Mouse (Mus musculus) 416B (cell line): Measurements from ENCODE around the gene Mdh2.

Source experiments
- DNase-seq: peaks from one replicate; pipeline ENCODE4 v3.0.0; 2011; ENCODE audit warnings: low read depth

Gene Mdh2

GRCm38 (mm10) chr5:135778471-135779445, at the start of gene Mdh2:
Gene Mdh2, plus strand, starts transcription at chr5:135778480.
- peak; percentile 100 for DNase-seq

- no peak for DNase-seq
These were observed 48.9 kb upstream of the Mdh2 start for GRCm38 (mm10) chr5:135729351-135729750.

- no peak for DNase-seq
These were observed 48.0 kb upstream of the Mdh2 start for GRCm38 (mm10) chr5:135730278-135730677.

- no peak for DNase-seq
These were observed 47.4 kb upstream of the Mdh2 start for GRCm38 (mm10) chr5:135730916-135731315.

- no peak for DNase-seq
These were observed 47.0 kb upstream of the Mdh2 start for GRCm38 (mm10) chr5:135731322-135731721.

GRCm38 (mm10) chr5:135733071-135733470, 45.2 kb upstream of the Mdh2 start:
- DNase-seq, result no peak

GRCm38 (mm10) chr5:135734057-135734680, 44.1 kb upstream of the Mdh2 start:
- no peak for DNase-seq

- no peak for DNase-seq
These were observed 42.5 kb upstream of the Mdh2 start for GRCm38 (mm10) chr5:135735741-135736140.

GRCm38 (mm10) chr5:135736544-135736943, 41.7 kb upstream of the Mdh2 start:
- no peak for DNase-seq

- no peak for DNase-seq
These were observed 41.1 kb upstream of the Mdh2 start for GRCm38 (mm10) chr5:135737154-135737553.

GRCm38 (mm10) chr5:135738266-135738665, 40.0 kb upstream of the Mdh2 start:
- DNase-seq, result no peak

GRCm38 (mm10) chr5:135742156-135742555, 36.1 kb upstream of the Mdh2 start:
- no peak for DNase-seq

GRCm38 (mm10) chr5:135742941-135743740, 35.1 kb upstream of the Mdh2 start:
- DNase-seq, result peak; percentile 75

GRCm38 (mm10) chr5:135743741-135744609, 34.3 kb upstream of the Mdh2 start, which contains the start of gene Tmem120a:
Gene Tmem120a, minus strand, starts transcription at chr5:135744448.
- peak; percentile 91 for DNase-seq

GRCm38 (mm10) chr5:135744742-135745141, 33.5 kb upstream of the Mdh2 start:
- no peak for DNase-seq

GRCm38 (mm10) chr5:135751041-135751440, 27.2 kb upstream of the Mdh2 start:
- no peak for DNase-seq

GRCm38 (mm10) chr5:135751595-135751994, 26.7 kb upstream of the Mdh2 start:
- DNase-seq, result no peak

- no peak for DNase-seq
These were observed 16.4 kb upstream of the Mdh2 start for GRCm38 (mm10) chr5:135761881-135762280.

GRCm38 (mm10) chr5:135763526-135763925, 14.8 kb upstream of the Mdh2 start:
- peak; percentile 79 for DNase-seq

GRCm38 (mm10) chr5:135764971-135765370, 13.3 kb upstream of the Mdh2 start:
- no peak for DNase-seq

- peak; percentile 23 for DNase-seq
These were observed 5.8 kb upstream of the Mdh2 start for GRCm38 (mm10) chr5:135772519-135772918.
